Mouse (Mus musculus) olfactory bulb, adult 2 months (tissue): ENCODE results near the gene Zfhx3.

ENCODE experiments used
- CTCF ChIP-seq: fragments of 200-500 bp; IDR thresholded peaks from 2 replicates; pipeline ENCODE4 v1.5.1; 2012; ENCODE audit warnings: low read depth, mild to moderate bottlenecking, low read length, moderate library complexity; ENCODE audit not compliant: insufficient read depth
- POLR2A ChIP-seq: fragments of 200-500 bp; IDR thresholded peaks from 2 replicates; pipeline ENCODE4 v1.6.1; 2012; ENCODE audit warnings: mild to moderate bottlenecking, low read depth, low read length, moderate library complexity; ENCODE audit not compliant: insufficient read depth

DNA sequence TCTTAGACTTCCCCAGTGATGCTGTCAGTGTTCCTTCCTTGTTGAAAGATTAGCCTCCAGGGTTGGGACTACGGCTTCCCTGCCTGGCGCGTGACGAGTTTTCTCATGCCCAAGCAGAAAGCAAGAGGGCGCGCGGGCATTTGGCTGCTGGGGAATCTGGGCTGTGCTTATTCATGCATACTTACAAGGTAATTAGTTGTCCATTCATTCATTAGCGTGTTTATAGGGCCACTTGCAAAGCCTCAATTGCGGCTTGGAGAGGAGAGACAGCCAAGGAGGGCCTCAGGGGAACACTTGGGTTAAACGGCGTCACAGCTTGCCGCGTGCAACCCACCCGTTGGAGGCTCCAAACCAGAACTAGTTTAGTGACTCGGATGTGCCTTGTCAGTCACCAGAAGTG is 44.2 kb downstream of the Zfhx3 start:
- TF ChIP-seq POLR2A (no peak), CTCF (no peak)
